Mouse (Mus musculus) midbrain, embryonic 13.5 days (tissue): ENCODE measurements around the gene Rbfox3. TPM values are rescaled to one million over a fixed set of nuclear protein-coding genes. Genes with fewer than 3 reads are reported as not detected.

Source experiments
- ATAC-seq: fragments of 200-750 bp; cut with Nextera tagmentation; 2 replicates; pipeline ENCODE4 v1.8.0; 2017; ENCODE audit warnings: mild to moderate bottlenecking, moderate TSS enrichment, moderate library complexity
- H3K27ac ChIP-seq: fragments of 300-500 bp; sonication (generic); 2 replicates; pipeline ENCODE4 v1.5.1; 2015; ENCODE audit warnings: inconsistent platforms, mild to moderate bottlenecking, moderate library complexity
- H3K27me3 ChIP-seq: fragments of 300-500 bp; sonication (generic); 2 replicates; pipeline ENCODE4 v1.6.1; 2015; ENCODE audit warnings: mild to moderate bottlenecking, inconsistent platforms
- H3K36me3 ChIP-seq: fragments of 300-500 bp; sonication (generic); 2 replicates; pipeline ENCODE4 v1.6.1; 2015; ENCODE audit warnings: mild to moderate bottlenecking, inconsistent platforms
- H3K4me1 ChIP-seq: fragments of 300-500 bp; sonication (generic); replicated peaks from 2 replicates; pipeline ENCODE4 v1.6.1; 2015; ENCODE audit warnings: inconsistent platforms
- H3K4me2 ChIP-seq: fragments of 300-500 bp; sonication (generic); replicated peaks from 2 replicates; pipeline ENCODE4 v1.6.1; 2015; ENCODE audit warnings: moderate library complexity, mild to moderate bottlenecking, inconsistent platforms
- H3K4me3 ChIP-seq: fragments of 300-500 bp; sonication (generic); replicated peaks from 2 replicates; pipeline ENCODE4 v1.5.1; 2015; ENCODE audit warnings: mild to moderate bottlenecking, inconsistent platforms
- H3K9ac ChIP-seq: fragments of 300-500 bp; sonication (generic); replicated peaks from 2 replicates; pipeline ENCODE4 v1.6.1; 2015; ENCODE audit warnings: mild to moderate bottlenecking, inconsistent platforms
- H3K9me3 ChIP-seq: fragments of 300-500 bp; sonication (generic); 2 replicates; pipeline ENCODE4 v1.6.1; 2016; ENCODE audit warnings: mild to moderate bottlenecking, inconsistent platforms
- WGBS: fragments of 180-500 bp; shearing (Covaris S2); methylation state at CpG from one replicate; pipeline ENCODE4 v1.1.7; 2015; 5-methylcytosine and 5-hydroxymethylcytosine counted together
- polyA plus RNA-seq: library from polyadenylated mRNA; unstranded; fragments of >200 nt; fragmentation: Nextera tagmentation; extraction: Ambion mirVana; gene quantifications from 2 replicates; pipeline ENCODE4 v1.2.1, GENCODE M21; 2015

Gene Rbfox3
- polyA plus RNA-seq, 1 experiment from 2014 or later = 29.9 TPM

DNA sequence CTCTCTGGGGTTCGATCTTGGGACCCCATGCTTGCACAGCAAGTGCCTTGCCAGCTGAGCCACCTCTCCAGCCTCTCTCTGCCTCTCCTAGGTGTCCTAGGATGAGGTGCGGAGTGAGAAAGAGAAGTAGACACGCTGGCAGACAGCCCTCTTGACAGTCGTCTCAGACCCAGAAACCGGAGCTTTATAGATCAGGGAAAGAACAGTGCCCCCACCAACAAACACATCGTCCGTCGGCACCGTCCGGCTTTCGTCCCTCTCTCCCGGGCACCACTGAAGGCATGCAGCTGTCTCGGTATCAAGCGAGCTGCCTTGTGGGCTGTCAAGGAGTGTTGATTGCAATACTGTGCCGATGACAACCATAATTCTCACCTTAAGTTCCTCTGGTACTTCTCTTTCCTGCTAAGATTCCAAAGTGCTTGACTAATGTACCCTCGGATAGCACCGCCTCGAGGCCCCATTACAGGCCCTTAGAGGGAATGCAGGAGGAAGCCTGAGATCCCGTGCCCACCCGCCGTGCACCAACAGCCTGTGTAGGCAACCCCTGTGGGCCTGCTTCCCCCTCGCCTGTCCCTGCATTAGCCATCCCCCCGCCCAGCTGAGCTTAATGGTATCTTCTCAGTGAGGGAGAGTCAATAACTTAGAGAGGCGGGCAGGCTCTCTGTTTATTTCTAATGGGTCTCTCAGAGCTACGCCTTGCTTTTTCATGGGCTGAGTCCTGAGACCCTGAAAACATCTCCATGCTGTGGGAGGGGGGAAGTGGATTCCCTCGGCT lies 11.4 kb downstream of the Rbfox3 start:
- Histone ChIP-seq H3K36me3 (no peaks in the 10 kb centered on the region), H3K9me3 (no peaks in the 10 kb centered on the region), H3K4me3 (no peak overlapping the region), H3K9ac (no peak overlapping the region), H3K4me2 (no peak overlapping the region), H3K4me1 (peaks cover 60% of the 10 kb centered on the region), H3K27me3 (peaks cover 10% of the 10 kb centered on the region; the same call in 1 of the 2 replicates), H3K27ac (no peak overlapping the region)
- WGBS = 66% methylated on average over 26 of the region's 26 CpGs
- ATAC-seq = no peak

DNA sequence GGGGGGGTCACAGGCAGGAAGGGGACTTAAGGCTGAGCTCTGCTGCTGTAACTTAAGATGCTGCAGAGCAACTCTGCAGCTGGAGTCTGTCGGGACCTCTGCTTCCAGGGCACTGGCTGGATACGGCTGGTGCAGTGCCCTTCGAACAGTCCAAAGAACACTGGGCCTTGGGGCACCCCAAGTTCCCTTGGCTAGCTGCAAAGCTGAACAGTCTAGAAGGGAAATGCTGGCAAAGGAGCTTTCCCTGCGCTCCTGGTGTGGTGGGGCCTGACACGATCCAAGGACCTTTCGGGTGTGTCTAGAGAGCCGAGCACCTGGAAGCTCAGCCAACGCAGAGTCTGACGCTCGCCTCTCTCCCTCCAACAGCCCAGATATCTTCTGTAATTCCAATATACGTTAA lies 12.8 kb downstream of the Rbfox3 start:
- H3K9ac ChIP-seq = no peak overlapping the region
- no peak for ATAC-seq
- 73% methylated on average over 11 of the region's 11 CpGs for WGBS
- peaks cover 10% of the 10 kb centered on the region; the same call in 1 of the 2 replicates for H3K27me3 ChIP-seq
- H3K9me3 ChIP-seq = no peaks in the 10 kb centered on the region
- no peak overlapping the region for H3K4me3 ChIP-seq
- H3K4me2 ChIP-seq = no peak overlapping the region
- no peaks in the 10 kb centered on the region for H3K36me3 ChIP-seq
- H3K4me1 ChIP-seq = peaks cover 59% of the 10 kb centered on the region
- H3K27ac ChIP-seq = no peak overlapping the region

GRCm38 (mm10) chr11:118898156-118898555 lies 13.2 kb downstream of the Rbfox3 start:
- no peaks in the 10 kb centered on the region for H3K9me3 ChIP-seq
- peaks cover 59% of the 10 kb centered on the region for H3K4me1 ChIP-seq
- H3K36me3 ChIP-seq = no peaks in the 10 kb centered on the region
- no peak overlapping the region for H3K4me2 ChIP-seq
- 60% methylated on average over 10 of the region's 10 CpGs for WGBS
- H3K4me3 ChIP-seq = no peak overlapping the region
- peaks cover 10% of the 10 kb centered on the region; the same call in 1 of the 2 replicates for H3K27me3 ChIP-seq
- no peak for ATAC-seq
- H3K9ac ChIP-seq = no peak overlapping the region
- 0 out of 2 replicates have a peak overlapping the region, but pooled peaks have one; percentile 75 for H3K27ac ChIP-seq

GRCm38 (mm10) chr11:118897114-118897841 lies 14.1 kb downstream of the Rbfox3 start:
- Histone ChIP-seq H3K9ac (0 out of 2 replicates have a peak overlapping the region, but pooled peaks have one; percentile 42), H3K36me3 (no peaks in the 10 kb centered on the region), H3K4me3 (no peak overlapping the region), H3K9me3 (no peaks in the 10 kb centered on the region), H3K4me2 (peak overlapping the region; percentile 26; the same call in 1 of the 2 replicates), H3K27ac (peak overlapping the region; percentile 75), H3K27me3 (peaks cover 10% of the 10 kb centered on the region; the same call in 1 of the 2 replicates), H3K4me1 (peaks cover 59% of the 10 kb centered on the region)
- WGBS = 18% methylated on average over 21 of the region's 21 CpGs
- ATAC-seq = peak; percentile 40; the same call in 1 of the 2 replicates

GRCm38 (mm10) chr11:118896032-118896675 lies 15.2 kb downstream of the Rbfox3 start:
- 27% methylated on average over 16 of the region's 16 CpGs for WGBS
- H3K36me3 ChIP-seq = no peaks in the 10 kb centered on the region
- H3K4me2 ChIP-seq = no peak overlapping the region
- no peak overlapping the region for H3K9ac ChIP-seq
- H3K4me3 ChIP-seq = no peak overlapping the region
- peaks cover 10% of the 10 kb centered on the region; the same call in 1 of the 2 replicates for H3K27me3 ChIP-seq
- H3K9me3 ChIP-seq = no peaks in the 10 kb centered on the region
- peaks cover 63% of the 10 kb centered on the region for H3K4me1 ChIP-seq
- ATAC-seq = no peak; the same call in 1 of the 2 replicates
- peak overlapping the region; percentile 59 for H3K27ac ChIP-seq

DNA sequence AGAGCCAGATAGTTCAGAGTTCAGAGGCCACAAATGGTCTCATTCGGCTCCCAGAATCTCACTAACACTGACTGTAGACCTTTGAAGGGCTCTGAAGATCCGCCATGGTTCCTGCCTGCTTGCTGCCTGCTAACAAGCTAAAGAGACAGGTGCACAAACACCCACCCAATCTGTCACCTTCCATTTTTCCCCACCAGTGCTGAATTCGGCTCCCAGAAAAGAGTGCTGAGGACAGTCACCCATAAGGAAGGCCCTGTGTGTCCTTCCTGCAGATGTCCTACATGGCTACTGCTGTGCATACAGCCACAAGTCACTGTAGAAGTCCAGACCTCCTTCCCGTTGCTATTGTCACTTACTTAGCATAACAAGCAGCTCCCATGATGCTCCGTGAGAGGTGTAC lies 16.6 kb downstream of the Rbfox3 start:
- Histone ChIP-seq H3K4me2 (no peak overlapping the region), H3K4me1 (peaks cover 61% of the 10 kb centered on the region), H3K27ac (no peak overlapping the region), H3K27me3 (peaks cover 10% of the 10 kb centered on the region; the same call in 1 of the 2 replicates), H3K36me3 (no peaks in the 10 kb centered on the region), H3K9me3 (no peaks in the 10 kb centered on the region), H3K4me3 (no peak overlapping the region), H3K9ac (no peak overlapping the region)
- ATAC-seq = no peak
- 76% methylated on average over 5 of the region's 5 CpGs for whole genome bisulfite sequencing

DNA sequence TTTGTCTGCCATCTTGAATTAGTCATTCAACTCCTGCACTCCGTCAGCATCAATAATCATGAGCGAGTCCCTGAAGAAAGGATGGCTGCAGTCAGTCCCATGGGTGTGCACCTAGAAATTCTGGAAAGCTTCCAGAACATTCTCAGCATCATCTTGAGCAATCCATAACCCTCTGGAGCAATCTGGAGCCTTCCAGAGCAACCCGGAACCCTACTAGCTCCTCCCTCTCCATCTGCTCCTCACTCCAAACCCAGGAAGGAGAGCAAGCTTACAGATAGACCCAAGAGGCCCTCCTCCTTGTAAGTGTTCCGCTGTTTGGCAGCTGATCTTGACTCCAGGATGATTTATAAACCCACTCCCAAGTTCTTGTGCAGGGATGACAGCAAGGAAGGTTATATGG lies 17.2 kb downstream of the Rbfox3 start:
- WGBS = 85% methylated on average over 4 of the region's 4 CpGs
- Histone ChIP-seq H3K4me1 (peaks cover 55% of the 10 kb centered on the region), H3K4me3 (no peak overlapping the region), H3K36me3 (no peaks in the 10 kb centered on the region), H3K9me3 (no peaks in the 10 kb centered on the region), H3K4me2 (no peak overlapping the region), H3K27ac (no peak overlapping the region), H3K9ac (no peak overlapping the region), H3K27me3 (peaks cover 5% of the 10 kb centered on the region; the same call in 1 of the 2 replicates)
- no peak for ATAC-seq

DNA sequence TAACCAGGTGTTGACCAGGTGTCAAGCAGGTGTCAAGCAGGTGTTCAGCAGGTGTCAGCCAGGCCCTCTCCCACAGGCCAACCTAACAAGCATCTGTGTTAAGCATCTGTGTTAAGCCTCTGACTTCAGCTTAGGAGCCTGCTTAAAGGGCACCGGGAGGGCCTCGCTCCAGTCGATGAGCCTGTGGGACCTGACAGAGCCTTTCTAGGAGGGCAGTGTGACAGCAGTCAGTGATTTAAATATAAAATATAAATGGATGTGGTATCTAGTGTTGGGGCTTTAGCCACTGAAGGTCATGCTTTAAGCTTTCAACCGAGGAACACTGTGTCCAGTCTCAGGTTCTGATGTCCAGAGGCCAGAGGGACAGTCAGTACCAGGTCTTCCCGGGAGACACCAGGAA lies 18.5 kb downstream of the Rbfox3 start:
- no peak overlapping the region for H3K27ac ChIP-seq
- no peak overlapping the region for H3K4me3 ChIP-seq
- peaks cover 47% of the 10 kb centered on the region for H3K4me1 ChIP-seq
- 89% methylated on average over 5 of the region's 5 CpGs for WGBS
- no peaks in the 10 kb centered on the region; the same call in 1 of the 2 replicates for H3K27me3 ChIP-seq
- H3K4me2 ChIP-seq = no peak overlapping the region
- no peak overlapping the region for H3K9ac ChIP-seq
- ATAC-seq = no peak
- no peaks in the 10 kb centered on the region for H3K36me3 ChIP-seq
- no peaks in the 10 kb centered on the region for H3K9me3 ChIP-seq

DNA sequence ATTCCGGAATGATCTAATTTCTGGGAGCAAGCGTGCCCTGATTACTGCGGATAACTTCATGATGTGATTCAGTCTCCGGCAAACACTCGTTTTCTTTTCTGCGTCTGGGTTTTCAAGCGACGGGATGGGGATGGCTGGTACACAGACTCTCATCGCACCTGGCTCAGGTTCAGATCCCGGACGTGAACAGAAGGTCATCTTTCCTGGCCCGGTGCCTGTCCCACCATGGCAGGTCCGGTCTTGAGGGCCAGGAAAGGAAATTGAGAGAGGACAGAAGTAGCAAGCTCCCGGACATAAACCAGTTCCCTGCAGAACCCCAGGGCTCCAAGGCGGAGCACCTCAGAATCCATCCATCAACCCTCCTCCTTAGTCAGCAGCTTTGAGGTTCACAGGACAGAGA lies 19.9 kb downstream of the Rbfox3 start:
- Histone ChIP-seq H3K27me3 (no peaks in the 10 kb centered on the region; the same call in 1 of the 2 replicates), H3K4me3 (no peak overlapping the region), H3K9me3 (no peaks in the 10 kb centered on the region), H3K4me1 (peaks cover 33% of the 10 kb centered on the region), H3K4me2 (no peak overlapping the region), H3K27ac (peak overlapping the region; percentile 51), H3K36me3 (no peaks in the 10 kb centered on the region), H3K9ac (no peak overlapping the region)
- WGBS = 85% methylated on average over 15 of the region's 15 CpGs
- no peak for ATAC-seq

DNA sequence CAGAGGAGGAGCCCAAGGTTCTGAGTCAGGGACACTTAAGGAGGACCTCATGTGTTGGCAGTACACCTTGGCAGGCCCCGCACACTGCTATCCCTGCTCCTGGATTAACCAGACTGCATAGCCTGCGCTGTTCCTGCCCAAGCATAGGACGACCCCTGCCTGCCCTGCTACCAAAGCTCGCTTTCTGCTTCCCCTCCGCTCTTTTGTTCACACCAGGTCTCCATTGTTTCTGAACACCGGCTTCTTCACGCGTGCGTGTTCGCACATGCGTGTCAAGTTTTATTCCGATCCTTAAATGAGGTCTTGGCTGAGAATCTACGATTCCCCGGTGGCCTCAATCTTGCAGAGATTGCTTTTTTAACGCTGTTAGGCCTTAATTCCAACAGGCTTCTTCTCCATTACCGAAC lies 20.4 kb downstream of the Rbfox3 start:
- no peaks in the 10 kb centered on the region for H3K9me3 ChIP-seq
- 16% methylated on average over 16 of the region's 16 CpGs for WGBS
- no peaks in the 10 kb centered on the region for H3K36me3 ChIP-seq
- ATAC-seq = peak; percentile 55
- H3K4me2 ChIP-seq = no peak overlapping the region
- H3K4me1 ChIP-seq = peaks cover 28% of the 10 kb centered on the region
- no peaks in the 10 kb centered on the region; the same call in 1 of the 2 replicates for H3K27me3 ChIP-seq
- no peak overlapping the region for H3K4me3 ChIP-seq
- peak overlapping the region; percentile 51 for H3K27ac ChIP-seq
- no peak overlapping the region for H3K9ac ChIP-seq

DNA sequence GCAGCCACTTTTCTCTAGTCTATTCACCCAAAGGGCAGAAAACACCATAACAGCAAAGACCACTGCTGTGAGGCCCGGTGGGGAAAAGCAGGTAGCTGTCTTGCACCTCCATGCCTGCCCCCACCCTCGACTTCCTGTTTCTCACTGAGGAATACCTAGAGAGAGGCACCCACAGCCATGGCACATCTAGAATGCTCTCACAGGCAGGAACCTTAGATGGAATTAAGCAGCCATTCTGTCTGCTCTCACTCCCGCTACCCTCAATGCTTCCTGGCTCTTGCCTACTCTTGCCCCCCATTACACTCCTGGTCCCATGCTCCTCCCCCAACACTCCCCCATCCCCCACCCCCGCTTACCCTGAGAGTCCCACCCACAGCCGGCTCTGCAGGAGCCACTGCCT lies 20.9 kb downstream of the Rbfox3 start:
- no peaks in the 10 kb centered on the region; the same call in 1 of the 2 replicates for H3K27me3 ChIP-seq
- no peaks in the 10 kb centered on the region for H3K9me3 ChIP-seq
- peak overlapping the region; percentile 51 for H3K27ac ChIP-seq
- no peak overlapping the region for H3K4me2 ChIP-seq
- ATAC-seq = no peak
- WGBS = 59% methylated on average over 5 of the region's 5 CpGs
- peaks cover 23% of the 10 kb centered on the region for H3K4me1 ChIP-seq
- no peak overlapping the region for H3K4me3 ChIP-seq
- no peaks in the 10 kb centered on the region for H3K36me3 ChIP-seq
- no peak overlapping the region for H3K9ac ChIP-seq
